Mouse (Mus musculus) lung, postnatal 0 days (tissue): ENCODE measurements around the gene Klc2.

Experiments
- CTCF ChIP-seq: IDR thresholded peaks from 2 replicates; pipeline ENCODE4 v1.5.1; 2016; ENCODE audit warnings: antibody characterized with exemption, mild to moderate bottlenecking
- EP300 ChIP-seq: IDR thresholded peaks from 2 replicates; pipeline ENCODE4 v1.6.1; 2016; ENCODE audit warnings: antibody characterized with exemption, mild to moderate bottlenecking, control low read depth

- TF ChIP-seq CTCF (peak; percentile 91), EP300 (no peak)
These were observed 24.1 kb downstream of the Klc2 start for GRCm38 (mm10) chr19:5094243-5094632.
